Mouse (Mus musculus): ENCODE measurements around the gene Pkig.
"Not testable (repeated sequence)": the region's sequence is repeated elsewhere in the genome, so short reads cannot be mapped to it uniquely, and the experiment has no call there.

The Pkig gene

GRCm38 (mm10) chr2:163685761-163686200 is 27.6 kb downstream of the Pkig start:
- peak; percentile 52 for DNase-seq

DNA sequence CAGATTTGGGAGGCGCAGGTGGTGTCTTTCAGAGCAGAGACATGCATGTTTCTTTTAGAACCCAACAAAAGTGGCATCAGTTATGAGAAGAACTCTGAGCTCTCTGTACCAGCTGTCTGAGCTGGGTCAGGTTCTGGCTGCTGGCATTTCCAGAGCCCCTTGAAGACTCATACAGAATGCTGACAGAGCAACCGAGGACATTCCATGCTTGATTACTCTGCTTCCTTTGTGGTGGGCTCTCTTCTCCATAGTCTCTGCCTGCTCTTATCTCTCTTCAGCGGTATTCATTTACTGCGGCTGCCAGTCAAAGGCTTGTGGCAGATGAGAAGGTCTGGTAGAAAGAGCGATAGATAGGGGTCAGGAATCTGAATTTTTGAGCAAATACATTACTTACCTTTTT is 28.0 kb downstream of the Pkig start:
- no peak for DNase-seq

DNA sequence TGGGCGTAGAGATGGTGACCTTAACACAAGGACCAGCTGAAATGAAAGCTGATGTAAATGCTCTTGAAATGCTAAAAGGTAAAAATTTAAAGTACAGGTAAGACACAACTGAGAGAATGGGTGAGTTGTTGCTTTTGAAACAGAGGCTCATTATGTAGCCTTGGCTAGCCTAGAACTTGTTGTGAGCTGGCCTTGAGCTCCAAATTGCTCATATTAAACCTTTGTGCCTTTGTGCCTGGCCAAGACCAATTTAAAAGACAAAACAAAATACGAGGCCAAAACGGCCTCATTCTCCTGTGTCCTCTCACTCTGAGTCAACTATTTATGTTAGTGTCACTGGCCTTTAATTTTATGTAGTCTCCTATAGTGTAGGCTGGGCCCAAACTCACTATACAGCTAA is 28.7 kb downstream of the Pkig start:
- no peak for DNase-seq

- not testable (repeated sequence) for DNase-seq
Observed at GRCm38 (mm10) chr2:163688377-163688776, 30.2 kb downstream of the Pkig start.

DNA sequence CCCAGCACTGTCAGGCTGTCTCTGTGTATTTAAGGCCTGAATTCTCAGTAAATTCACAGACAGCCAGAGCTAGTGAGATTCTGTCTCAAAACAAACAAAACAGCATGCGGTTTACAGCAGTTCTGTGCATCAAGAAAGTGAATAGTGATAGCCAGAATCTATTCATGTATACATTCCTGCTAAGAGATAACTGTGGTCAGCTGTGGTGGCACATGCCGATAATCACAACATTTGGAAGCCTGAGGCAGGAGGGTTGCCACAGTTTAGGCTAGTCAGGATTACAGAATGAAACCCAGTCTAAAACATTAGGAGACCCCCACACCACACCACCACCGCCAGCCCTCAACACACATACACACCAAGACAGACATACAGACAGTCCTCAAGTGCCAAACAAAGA is 31.6 kb downstream of the Pkig start:
- DNase-seq: no peak

GRCm38 (mm10) chr2:163690409-163691304 is 32.5 kb downstream of the Pkig start:
- DNase-seq: no peak

DNA sequence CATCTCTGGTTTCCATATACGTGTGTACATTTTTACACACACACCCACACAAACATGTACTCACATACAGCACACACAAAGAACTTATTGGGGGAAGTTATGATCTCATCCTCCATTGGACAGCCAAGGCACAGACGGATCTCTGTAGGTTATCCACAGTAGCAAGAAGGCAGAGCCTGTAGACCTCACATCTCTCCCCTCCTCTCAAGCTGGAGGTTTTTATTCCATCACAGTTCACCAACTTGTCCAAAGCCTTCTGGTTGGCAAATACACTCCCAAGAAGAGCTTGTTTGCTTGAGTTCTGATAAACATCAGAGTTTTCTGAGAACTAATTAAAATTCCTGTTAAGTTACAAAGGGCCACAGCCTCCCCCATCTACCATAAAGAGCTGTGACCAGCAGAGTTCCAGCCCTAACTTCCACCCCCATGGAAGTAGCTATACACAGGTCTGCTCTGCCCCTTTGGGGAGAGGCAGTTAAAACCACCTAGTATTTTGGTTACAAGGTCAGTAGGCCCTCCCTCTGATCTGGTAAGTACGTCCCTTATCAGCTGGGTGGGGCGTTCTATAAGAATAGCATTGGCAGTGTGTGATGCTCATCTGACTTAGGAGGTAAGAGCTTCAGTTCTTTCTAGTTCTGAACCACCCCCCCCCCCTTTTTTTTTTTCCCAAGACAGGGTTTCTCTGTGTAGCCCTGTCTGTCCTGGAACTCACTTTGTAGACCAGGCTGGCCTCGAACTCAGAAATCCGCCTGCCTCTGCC is 33.8 kb downstream of the Pkig start:
- no peak for DNase-seq

- DNase-seq: no peak
Observed at GRCm38 (mm10) chr2:163692873-163693612, 34.9 kb downstream of the Pkig start.

DNA sequence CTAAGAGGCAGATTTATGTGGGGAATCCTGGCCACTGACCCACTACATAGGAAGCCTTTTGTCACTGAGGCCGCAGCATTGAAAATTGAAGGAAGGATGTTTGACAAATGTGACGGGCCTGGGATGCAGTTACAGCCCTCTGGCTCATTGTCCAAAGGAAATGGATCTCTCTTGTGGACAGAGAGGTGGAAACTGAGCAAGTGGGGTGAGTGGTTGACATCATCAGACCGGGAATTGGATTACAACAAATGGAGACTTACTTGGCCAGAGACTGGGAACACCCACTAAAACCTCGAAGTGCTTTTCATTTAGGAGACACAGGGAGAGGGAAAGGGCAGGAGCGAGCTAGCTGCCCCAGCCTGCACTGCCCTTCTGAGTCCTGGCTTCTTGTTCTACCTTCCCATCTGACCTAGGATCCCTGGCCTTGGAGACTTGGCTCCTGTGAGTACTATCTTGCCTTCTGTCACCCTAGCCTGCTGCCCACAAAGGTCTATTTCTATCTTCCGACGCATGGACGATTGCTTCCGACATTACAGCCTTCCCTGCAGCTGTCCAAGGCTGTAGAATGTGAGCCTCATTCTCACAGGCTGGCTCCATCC is 35.6 kb downstream of the Pkig start:
- DNase-seq: peak; percentile 73

- no peak for DNase-seq
Observed at GRCm38 (mm10) chr2:163696763-163697162, 38.6 kb downstream of the Pkig start.

DNA sequence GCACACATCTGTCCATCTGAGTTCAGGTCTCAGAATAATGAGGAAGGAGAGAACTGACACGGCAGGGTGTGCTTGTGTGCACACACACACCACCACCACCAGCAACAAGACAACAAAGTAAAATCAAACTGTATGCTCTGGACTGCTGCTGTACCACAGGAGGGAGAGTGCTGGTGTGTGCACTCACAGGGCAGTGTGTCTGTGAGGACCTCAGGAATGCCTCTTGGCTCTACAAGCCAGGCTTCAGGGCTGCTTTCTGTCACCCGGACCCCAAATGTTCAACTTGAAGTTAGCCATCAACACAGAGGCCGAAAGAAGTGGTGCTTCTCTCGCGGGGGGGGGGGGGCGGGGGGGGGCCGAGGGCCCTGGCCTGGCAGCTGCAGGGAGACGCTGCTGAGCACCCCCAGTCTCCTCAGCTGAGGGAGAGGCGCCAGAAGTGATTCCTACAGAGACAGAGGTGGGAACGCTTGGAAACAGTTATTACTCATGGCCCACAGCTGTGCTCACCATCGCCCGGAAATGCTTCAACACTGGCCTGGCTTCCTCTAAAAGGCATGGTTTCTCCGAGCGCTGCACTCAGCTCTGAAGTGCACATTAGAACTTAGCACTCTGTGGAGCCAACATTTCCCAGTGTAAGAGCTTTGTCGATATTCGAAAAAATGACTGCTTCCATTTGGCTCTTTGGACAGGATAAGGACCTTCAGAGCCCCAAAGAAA is 39.7 kb downstream of the Pkig start:
- peak; percentile 63 for DNase-seq

GRCm38 (mm10) chr2:163699078-163699780 is 41.0 kb downstream of the Pkig start:
- DNase-seq: no peak

DNA sequence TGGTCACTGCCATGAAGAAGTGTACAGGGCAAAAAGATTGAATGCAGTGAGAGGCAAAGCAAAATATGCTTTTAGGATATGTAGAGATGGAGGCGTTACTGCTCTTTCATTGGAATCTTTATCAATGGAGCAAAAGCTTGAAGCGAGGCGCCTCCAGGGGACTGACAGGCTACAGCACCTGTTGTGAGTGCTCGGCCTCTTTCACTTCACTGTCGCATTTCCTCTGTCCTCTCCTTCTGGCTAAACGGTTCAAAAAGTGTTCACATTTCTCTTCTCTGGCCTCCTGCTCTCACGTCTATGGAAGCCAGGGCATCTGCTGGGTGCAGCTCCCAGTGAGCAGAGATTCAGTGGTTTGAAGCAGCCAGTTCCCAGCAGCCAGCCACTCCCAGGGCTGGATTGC is 44.2 kb downstream of the Pkig start:
- DNase-seq: no peak

- no peak for DNase-seq
Observed at GRCm38 (mm10) chr2:163702921-163703320, 44.7 kb downstream of the Pkig start.

DNA sequence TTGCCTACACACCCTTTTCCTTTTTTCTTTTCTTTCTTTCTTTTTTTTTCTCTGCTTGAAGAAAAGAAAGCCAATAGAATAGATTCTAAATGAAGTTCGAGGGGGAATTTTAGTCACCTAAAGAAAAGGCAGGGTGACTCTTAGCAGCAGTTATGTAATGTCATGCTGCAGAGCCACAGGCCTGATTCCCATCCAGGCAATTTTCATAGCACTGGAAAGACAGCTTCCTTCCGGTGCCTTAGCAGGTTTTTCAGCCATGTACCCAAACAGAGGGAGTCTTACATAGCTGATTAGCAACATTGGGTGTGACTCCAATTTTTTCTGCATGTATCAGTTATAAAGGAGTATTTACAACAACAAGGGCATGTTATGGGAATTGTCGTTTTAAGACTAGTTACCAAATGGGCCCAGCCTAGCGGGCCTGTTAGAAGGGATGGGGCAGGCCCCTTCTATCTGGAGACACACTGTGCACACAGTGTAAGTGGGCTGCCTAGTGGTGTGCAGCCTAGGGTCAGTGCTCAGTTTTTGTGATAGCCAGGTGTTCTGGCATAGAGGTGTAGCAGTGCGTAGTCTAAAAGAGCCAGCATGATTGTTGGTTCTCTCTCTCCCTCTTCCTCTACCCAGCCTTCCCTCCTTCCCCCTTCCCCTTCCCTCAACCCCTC is 45.5 kb downstream of the Pkig start:
- no peak for DNase-seq

DNA sequence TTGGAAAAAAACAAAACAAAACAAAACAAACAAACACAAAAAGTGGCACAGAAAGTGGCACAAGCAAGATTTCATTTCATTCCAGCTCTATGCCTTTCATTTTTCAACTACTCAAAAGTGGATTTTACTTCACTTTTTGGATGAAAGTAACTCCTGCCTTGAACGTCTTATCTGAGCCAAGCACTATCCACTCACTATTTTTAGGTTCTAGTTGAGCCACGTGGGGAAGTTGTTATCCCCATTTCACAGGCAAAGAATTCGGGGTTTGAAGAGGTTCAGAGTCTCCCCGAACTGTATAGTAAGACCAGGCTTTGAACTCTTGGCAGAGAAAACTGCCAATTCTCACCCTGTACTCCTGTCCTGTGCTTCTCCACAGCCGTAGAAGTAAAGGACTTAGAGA is 50.1 kb downstream of the Pkig start:
- DNase-seq: no peak

DNA sequence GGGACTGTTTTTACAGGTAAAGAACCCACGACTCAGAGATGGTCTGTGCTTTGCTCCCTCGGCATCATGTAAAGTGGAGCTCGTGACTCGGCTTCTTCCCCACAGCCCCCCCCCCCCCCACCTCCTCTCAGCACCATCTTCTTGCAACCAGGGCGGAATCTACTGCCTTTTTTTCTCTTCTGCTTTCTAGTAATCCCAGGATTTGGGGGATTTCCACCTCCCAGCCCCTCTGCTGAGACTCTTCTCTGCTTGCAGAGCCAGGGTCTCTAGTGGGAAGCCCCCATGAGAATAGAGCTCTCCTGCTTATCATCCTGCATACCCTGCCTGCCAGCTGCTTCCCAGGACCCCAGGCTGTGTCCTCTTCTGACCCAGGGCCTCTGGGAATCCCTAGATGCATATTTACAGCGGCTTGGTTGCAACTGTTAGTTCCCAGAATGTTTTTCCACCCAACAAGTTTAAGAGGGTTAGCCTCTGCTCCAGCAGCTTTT is 50.6 kb downstream of the Pkig start:
- no peak for DNase-seq

DNA sequence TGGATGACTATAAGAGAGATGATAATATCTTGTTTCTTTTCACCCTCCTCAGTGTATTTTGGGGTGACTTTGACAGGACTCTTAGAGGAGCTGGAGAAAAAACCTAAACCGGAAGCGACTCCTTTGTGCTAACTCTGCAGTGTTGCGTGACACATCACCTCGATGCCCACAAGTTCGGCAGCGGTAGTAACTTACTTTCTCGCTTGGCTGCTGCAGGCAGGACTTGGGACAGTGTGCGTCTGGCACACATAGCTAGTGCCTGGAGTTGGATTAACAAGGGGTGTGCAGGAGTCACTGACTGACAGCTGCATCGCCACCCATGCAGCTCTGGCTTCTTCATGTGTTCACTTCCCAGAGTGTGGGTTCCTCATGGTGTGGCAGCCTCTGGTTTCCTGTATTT is 51.8 kb downstream of the Pkig start:
- DNase-seq: no peak

- DNase-seq: no peak
Observed at GRCm38 (mm10) chr2:163710606-163711159, 52.5 kb downstream of the Pkig start.

DNA sequence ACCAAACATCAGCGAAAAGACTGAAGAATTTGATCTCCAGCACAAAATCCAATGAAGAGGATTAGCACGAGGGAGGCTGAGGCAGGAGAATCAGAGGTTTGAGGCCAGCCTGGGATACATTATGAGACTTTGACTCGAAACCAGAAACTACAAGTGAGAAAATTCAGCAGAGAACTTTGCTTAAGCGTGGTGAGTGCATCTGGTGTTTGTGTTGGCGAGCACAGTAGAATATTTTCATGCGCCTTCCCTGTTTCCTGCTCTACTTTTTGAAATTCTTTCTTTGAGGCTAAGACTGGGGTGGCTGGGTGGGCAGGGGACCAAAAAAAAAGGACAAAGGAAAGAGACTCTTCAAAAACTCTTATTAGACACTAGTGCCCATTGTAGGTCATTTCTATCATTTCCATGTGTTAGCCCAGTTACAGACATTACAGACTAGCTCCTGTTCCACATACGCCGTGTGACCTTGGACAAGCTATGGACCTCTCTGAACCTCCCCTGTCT is 53.2 kb downstream of the Pkig start:
- no peak for DNase-seq

Measured in kidney, postnatal 14 days (tissue).